Mouse (Mus musculus) liver (tissue): ENCODE measurements around the gene Aebp1.
A peak's percentile ranks its signal among the peaks of the same experiment; 100 is the strongest.
"Not testable (repeated sequence)": the region's sequence is repeated elsewhere in the genome, so short reads cannot be mapped to it uniquely, and the experiment has no call there.

Experiments used
- DNase-seq: peaks from one replicate; pipeline ENCODE4 v3.0.0-alpha.2; 2020; ENCODE audit warnings: mixed read lengths

Gene Aebp1

DNA sequence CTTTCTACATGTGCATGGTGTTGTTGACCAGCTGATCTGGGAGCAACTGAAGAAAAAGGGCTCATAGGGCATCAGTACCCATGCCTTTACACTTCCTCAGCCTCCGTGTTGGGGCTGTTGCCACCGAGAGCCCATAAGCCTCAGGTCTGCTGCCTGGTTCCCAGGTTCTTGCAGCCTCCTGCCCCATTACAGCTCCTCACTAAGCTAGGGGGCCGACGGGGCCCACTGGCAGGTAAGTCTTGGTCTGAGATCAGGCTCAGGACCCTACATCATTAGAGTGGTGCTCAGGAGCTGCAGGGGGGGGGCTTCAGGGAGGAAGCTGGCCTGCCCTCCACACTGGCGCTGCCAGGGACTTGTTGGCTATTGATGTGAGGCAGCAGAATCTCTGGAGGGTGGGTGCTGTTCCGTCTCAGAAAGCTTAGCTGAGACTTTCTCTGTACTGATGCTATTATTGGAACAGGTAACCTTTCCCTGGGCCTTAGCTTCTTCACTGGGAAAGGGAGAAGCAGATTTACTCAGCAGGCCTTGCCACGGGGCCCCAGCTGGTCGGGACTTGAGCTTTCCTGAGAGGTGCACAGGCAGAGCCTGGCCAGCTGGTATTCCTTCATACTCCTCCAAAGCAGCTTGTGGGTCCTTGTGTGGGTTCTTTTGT, 5.1 kb upstream of the Aebp1 start:
- DNase-seq: no peak

DNA sequence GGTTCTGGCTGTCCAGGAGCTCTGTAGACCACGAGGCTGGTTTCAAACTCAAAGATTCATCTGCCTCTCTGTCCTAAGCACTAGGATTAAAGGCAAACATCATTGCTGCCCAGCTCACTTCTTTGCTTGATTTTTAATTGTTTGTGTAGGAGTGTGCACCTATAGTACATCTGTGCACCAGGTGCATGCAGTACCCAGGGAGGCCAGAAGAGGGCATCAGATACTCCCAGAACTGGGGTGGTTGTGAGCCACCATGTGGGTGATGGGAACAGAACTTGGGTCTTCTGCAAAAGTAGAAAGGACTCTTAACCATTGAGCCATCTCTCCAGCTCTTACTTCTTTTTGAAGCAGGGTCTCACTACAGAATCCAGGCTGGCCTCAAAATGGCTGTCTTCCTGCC, 3.0 kb upstream of the Aebp1 start:
- DNase-seq: no peak

DNA sequence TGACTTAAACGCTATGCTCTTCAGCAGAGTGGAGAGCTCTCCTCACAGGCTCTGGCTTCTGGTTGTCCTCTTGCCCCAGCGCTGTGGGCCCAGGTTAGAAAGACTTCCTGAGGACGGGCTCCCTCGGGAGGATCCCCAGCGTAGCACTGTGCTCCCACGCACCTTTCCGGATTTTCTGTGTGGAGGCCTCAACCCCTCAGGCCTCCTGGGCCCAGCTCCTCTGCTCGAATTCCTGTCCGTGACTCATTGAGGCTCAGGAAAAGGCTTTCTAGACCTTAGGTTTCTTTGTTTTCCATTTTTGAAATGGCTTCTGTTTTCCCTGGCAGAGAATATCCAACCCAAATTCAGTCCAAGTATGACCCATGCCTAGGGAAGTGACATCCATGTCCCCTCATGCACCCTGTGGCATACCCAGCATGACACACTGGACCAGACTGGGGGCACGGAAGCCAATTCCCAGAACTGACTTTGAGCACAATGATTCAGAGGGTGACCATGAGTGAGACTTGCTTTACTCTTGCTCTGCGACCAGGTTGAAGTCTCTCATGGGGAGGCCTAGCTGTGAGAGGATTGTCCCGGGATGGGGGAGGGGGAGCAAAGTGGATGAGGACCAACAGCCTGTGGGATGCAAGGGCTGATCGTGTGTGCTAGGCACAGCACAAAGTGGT, 1.7 kb upstream of the Aebp1 start:
- no peak for DNase-seq

DNA sequence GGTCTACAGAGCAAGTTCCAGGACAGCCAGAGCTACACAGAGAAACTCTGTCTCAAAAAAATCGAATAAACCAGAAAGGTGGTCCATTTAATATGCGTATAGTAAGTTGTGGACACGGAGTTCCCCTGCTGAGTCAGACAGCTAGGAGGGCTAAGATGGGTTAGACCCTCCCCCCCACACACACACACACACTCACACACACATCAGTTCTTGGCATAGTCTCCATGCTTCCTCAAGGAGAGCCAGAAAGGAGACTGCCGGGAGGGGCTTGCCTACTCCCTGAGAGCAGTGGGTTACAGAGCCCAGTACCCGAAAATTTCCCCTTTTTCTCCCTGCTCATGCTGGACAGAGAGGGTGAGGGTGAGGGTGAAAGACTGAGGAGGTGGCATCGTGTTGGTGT, 1.1 kb upstream of the Aebp1 start:
- DNase-seq: no peak

DNA sequence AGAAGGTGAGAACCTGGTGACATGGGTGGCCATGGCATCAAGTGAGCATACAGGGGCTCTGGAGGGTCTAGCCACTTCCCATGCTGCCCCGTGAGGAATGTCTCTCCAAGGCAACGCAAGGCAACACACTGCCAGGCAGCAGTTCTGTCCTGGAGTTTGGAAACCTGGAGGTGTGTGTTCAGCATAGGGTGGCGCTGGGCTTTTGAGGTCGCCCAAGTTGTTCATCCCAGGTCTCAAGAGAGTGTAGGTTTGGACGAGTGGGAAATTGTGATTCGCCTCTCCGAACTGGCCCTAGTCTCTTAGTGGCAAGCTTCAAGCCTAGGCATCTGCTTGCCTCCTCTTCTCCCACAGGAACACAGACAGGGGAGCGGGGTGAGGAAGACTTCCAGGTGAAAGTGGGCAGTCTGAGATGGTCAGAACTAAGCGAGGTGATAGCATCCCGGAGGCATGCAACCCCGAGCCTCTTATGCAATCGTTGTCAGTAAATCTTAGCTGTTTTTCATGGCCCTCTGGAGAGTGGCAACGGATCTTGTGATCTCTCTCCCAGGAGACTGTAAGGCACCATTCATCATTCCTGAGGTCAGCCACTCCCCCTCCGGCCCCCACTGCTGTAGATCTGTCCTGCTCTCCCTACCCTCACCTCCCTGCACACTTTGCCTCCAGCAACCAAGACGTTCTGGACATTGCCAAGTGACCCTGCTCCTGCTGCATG, 803 bp downstream of the Aebp1 start:
- DNase-seq: no peak

DNA sequence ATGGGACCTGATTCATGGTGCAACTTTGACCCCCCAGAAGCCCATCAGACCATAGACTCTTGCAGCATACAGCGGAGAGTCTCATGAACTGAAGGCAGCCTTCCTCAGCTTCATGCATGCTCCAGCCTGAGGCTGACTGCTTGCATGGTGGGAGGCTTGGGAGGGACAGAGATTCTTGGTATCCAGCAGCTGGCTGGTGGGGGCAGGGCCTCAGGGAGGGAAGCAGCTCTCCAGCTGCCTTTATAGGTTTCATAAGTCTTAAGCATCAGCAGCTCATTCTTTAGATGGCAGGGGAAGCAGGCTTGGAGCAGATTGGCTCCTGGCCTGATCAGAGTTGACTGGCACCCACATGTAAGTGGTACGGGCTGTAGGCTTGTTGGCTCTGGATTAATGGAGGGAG, 5.4 kb downstream of the Aebp1 start:
- DNase-seq: no peak

DNA sequence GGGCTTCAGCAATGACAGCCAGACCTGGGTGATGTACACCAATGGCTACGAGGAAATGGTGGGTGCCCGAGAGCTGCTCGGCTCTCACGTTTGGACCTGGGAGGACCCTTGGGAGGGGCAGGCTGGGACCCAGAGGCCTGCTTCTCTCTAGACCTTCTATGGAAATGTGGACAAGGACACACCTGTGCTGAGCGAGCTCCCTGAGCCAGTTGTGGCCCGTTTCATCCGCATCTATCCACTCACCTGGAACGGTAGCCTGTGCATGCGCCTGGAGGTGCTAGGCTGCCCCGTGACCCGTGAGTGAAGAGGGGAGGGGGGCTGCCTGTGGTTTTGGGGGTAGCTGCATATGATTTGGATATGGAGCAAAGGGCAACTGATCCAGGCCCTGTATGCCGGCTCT, 6.6 kb downstream of the Aebp1 start:
- no peak for DNase-seq

DNA sequence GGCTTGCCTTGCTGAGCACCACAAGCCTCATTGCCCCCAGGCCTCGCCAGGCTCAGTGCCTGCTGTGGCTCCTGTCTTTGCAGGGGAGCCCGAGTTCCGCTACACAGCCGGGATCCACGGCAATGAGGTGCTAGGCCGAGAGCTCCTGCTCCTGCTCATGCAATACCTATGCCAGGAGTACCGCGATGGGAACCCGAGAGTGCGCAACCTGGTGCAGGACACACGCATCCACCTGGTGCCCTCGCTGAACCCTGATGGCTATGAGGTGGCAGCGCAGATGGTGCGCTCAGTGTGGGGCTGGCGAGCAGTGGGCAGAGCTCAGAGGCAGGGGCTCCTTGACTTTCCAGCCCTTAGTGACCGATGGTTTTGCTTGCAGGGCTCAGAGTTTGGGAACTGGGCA, 7.6 kb downstream of the Aebp1 start:
- DNase-seq: no peak

DNA sequence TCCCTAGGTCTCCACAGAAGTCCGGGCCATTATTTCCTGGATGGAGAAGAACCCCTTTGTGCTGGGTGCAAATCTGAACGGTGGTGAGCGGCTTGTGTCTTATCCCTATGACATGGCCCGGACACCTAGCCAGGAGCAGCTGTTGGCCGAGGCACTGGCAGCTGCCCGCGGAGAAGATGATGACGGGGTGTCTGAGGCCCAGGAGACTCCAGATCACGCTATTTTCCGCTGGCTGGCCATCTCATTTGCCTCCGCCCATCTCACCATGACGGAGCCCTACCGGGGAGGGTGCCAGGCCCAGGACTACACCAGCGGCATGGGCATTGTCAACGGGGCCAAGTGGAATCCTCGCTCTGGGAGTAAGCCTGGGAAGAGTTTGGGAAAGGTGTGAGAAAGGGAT, 8.3 kb downstream of the Aebp1 start:
- DNase-seq: no peak

DNA sequence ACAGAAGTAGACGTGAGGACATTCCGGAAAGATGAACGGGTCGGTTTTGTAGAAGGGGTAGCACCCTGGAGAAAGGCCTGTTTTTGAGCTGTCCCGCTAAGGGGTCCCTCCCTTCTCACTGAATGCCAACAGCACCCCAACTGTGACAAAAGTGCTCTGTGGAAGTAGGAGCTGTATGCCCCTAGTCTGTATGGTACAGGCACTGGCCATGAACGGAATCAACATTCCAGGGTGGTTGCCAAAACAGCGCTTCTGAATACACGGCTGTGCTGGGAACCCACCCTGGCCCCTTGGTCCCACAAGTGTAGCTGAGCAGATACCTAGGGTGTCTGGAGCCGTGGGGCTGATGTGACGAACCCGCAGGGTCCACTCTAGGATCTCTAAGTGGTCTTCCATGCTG, 11.0 kb downstream of the Aebp1 start:
- no peak for DNase-seq

DNA sequence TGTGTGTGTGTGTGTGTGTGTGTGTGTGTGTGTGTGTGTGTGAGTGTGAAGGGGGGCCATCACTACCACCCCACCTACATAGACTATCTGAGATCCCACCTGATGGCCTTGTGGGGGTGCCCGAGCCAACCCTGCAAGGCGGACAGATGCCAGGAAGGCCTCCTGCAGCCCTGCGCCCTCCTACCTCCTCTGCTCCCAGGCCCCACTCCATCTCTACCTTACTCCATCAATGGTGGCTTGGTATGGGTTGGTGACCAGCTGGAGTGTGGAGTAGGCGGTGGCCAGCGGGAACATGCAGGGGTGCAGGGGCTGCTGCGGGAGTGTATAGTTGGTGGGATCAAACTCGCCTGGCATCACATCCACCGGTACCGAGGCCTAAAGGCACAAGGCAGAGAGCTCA, 11.4 kb downstream of the Aebp1 start:
- DNase-seq: no peak

DNA sequence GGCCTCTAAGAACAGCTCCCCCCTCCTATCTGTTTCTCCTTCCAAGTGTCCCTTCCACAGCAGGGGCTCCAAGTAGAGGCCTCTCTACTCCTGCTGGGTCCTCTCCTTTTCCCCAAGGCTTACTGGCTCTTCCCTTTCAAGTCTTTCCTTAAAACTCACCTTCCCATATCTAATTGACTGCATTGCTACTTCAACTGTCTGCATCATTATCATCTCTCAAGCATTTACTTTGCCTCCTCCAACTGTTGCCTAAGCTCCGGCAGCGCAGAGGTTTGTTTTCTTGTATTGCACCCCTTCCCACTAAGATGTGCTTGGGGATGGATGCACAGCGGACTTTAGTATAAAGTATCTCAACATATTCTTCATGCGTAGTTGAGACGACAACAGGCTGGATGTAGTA, 15.7 kb downstream of the Aebp1 start:
- DNase-seq: no peak

DNA sequence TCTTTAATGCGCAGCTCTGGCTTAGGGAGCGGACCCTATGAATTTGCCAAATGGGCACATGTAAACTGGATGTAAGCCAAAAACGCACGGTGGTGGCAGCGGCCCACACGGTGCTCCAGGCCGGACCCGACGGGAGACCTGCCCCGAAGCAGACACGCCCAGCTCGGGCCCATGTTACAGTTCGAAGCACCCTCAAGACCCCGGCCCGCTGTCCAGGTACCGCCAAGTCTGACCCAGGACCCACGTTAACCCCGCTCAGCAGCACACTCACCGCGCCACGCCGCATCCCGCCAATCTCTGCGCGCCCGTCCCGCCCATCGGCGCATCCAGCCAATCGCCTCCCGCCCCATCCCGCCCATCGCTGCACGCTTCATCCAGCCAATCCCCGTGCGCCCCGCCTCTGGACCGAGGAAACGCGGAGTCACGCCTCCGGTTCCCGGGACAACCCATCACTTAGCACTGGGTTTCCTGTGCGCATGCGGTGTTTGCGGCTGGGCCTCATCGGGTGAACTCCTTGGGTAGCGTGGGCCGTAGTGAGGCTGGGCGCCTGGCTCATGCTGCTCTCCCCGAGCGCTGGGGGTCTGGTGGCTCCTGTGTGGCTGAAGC, 16.3 kb downstream of the Aebp1 start, which contains the start of gene Pold2:
TSS of gene Pold2 (minus strand) at position 372 of the 606 bp plus-strand sequence.
- peak; percentile 99 for DNase-seq

DNA sequence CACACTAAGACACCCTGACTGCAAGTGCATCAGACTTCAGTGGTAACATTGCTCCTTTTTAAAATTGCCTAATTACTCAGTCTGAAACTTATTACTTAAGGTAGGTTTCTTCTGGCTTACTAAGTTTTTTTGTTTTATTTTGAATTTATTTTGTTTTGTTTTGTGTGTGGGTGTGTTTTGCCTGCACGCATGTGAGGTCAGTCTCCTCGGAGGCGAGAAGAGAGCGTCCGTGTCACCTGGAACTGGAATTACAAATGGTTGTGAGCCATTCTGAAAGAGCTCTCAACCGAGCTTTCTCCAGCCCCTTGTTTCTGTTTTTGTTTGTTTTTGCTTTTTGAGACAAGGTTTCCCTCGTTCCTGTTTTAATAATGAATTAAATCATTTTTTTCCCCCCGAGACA, 16.9 kb downstream of the Aebp1 start:
- no peak for DNase-seq

DNA sequence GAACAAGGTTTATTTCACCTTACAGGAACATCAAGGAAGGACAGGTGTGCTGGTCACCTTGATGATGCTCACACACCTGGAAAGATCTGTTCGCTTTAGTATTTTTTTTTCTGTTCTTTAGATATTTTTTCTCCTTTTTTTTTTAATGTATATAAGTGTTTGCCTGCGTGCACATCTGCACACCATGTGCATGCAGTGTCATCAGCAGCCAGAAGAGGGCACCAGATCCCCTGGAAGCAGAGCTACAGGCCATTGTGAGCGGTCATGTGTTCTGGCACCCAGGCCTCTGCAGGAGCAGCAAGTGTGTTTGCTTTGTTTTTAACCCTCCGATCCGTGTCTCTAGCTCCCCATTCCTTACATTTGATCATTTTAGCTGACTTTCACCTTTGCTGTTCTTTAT, 18.2 kb downstream of the Aebp1 start:
- peak; percentile 82 for DNase-seq

DNA sequence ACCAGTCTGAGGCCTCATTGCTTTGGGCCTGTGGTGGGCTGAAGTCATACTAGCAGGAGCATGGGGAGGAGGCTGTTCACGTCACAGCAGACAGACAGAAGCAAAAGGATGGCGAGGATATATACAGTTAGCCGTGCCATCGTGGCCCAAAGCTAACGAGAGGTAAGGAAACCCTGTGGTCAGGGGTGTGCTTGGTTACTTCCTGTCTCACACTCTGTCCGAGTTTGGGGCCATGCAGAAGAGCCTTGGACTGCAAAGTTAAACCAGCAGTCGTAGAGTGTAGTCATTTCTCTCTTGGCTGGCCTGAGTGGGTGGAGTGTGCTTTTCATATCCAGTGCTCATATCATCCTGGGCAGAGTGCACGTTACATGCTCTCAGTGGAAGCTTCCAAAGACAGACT, 20.8 kb downstream of the Aebp1 start:
- DNase-seq: no peak

DNA sequence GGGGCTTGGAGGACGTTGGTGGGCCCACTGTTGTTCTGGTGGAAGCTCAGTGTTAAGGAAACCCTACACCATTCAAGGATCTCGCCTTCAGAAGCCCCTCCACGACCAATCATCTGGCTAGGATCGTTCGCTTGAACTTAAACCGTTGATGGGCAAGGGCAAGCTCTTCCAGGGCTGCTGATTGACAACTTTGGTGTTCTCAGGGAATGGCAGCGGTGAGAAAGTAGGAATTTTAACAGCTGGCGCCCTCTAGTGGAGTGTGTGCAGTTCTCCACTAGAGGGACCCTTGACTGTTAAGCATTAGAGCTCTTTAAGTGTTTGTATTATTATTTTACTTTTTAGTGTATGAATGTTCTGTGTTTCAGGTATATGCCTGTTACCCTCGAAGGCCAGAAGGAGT, 24.4 kb downstream of the Aebp1 start:
- DNase-seq: peak; percentile 61

DNA sequence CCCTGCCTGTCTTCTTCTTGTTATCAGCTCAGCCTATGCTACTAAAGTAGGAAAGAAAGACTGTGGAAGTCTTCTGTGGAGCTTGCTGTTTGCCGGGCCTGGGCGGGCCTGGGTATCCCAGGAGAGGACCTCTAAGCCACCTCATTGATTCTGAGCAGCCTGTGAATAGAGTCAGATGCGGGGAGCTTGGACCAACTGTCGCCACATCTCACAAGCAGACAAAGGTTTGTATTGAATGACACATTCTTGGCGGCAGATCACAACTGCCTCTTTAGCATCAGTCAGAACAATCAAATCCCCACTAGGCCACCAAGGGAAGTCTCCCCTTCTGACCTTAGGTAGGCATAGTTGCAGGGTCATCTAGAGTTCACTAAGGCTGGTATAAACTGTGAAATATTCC, 25.5 kb downstream of the Aebp1 start:
- no peak for DNase-seq

DNA sequence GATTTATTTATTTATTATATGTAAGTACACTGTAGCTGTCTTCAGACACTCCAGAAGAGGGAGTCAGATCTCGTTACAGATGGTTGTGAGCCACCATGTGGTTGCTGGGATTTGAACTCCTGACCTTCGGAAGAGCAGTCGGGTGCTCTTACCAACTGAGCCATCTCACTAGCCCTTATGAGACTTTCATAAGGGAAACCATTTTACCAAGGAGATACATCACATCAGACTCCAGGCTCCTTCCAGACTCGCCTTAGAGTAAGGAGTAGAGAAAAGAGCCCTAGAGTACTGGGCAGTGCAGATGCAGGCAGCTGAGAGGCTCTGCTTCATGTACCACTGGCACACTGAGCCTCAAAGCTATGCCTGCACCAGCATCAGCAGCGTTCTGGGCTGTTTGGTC, 26.8 kb downstream of the Aebp1 start:
- DNase-seq: not testable (repeated sequence)

DNA sequence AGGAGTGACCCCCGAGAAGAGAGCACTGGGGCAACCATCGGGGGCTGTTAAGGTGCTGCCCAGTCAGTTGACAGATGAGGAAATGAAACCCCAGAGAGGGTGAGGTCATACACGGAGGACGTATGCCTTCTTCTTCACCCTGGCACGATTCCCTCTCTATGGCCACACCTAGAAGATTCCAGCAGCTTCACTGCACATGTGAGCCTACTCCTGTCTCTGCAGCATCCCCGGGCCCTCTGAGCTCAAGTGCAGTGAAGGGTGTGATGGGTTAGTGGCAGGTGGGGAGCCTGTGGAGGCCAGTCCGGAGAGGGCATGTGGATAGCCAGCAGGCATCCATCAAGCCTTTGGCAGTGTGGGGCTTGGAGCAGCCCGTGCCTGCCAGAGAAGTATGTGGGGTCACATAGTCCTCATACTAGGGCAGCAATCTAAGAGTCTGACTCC, 30.4 kb downstream of the Aebp1 start:
- peak; percentile 26 for DNase-seq

DNA sequence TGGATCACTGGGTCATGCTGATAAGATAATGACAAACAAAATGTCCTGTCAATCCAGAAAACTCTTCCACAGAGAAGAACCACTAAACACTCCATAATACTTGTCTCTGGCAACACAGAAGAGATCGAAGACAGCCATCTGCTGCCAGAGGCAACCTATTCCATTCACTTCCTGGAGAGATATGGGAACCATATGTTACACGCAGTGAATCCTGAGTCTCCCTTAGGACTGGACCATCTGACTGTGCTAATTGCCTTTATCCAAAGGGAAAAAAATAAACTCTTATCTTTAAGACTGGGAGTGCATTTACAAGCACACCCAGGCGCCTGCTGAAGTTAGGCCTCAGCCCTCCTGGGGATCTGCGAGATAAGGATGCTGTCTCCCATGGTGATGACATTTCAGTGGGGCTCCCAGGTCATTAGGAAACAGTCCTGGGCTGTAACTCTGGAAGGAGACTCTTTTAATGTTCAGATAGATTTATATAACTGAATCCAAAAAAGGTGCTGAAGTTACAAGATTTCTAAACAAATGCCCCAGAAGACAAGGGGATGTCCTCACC, 31.1 kb downstream of the Aebp1 start:
- DNase-seq: peak; percentile 78

DNA sequence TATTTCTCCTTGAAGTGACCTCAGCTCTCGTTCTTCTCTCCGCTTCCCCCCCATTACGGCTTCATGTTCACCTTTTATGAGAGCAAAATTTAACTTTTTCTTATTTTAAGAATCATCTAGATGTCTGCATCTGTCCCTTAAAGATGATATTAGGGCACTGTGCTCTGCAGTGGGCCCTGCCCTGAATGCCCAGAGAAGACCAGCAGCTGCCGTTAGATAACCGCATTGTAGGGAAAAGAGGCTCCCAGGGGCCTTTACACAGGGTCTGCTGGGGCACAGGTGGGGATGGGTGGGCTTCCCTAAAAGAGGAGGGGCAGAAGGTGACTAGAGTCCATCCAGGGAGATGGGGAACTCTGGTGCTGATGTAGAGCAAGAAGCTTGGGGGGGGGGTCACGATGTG, 32.1 kb downstream of the Aebp1 start:
- DNase-seq: peak; percentile 38

DNA sequence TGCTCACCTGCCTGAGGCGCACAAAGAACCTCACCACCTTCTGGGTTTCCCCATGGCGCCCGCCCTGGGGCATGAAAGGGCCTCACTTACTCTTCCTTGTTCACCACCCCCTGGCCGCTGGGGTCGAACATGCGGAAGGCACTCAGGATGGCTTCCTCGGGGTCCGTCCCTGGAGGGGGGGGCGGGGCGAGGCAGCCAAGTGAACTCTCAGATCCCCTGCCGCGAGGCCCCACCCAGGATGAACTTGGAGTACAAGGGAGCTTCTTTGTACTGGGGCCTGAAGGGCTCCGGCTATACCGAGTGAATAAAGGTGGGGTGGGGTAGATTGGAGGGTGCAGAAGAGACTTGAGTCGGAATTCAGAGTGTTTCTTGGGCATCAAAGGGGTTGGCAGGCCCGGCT, 35.5 kb downstream of the Aebp1 start:
- no peak for DNase-seq

DNA sequence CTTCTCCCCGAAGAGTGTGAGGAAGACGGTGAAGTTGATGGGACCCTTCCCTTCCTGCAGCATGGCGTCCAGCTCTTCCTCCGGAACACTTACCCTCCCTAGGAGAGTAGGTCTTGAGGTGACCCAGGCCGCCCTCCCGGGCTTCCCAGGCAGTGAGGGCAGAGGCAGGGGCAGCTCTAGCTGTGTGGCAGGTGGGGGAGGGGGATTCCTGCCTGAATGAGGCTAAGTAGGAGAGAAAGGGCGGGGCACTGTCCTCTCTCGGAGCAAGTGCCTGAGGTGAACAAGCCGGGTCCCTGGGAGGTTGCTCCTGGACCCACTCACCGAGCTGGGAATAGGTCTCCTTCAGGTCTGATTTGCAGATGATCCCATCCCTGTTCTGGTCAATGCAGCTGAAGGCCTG, 36.1 kb downstream of the Aebp1 start:
- DNase-seq: no peak
